Mouse (Mus musculus) MEL (cell line): ENCODE data around the gene Paqr4. TPM values are rescaled to one million over a fixed set of nuclear protein-coding genes. Genes with fewer than 3 reads are reported as not detected.

Experiments used
- DNase-seq: peaks from one replicate; pipeline ENCODE4 v3.0.0; 2011; ENCODE audit warnings: low read depth, low spot score
- H3K27ac ChIP-seq: 2 replicates; pipeline ENCODE4 v1.5.1; 2012; ENCODE audit warnings: low read depth, mild to moderate bottlenecking, control low read depth, low read length, moderate library complexity; ENCODE audit not compliant: control insufficient read depth
- H3K27me3 ChIP-seq, 2 experiments: fragments of 150-350 bp in 1 of 2; sonication (generic) in 1 of 2; 2 replicates each; pipeline ENCODE4 v1.6.1; 2012; ENCODE audit warnings: low read length in 2 of 2, mild to moderate bottlenecking in 2 of 2, improper control_type of control experiment in 1 of 2, moderate library complexity in 1 of 2; ENCODE audit not compliant: insufficient read depth in 2 of 2, control insufficient read depth in 1 of 2
- H3K36me3 ChIP-seq, 2 experiments: 2 replicates each; pipeline ENCODE4 v1.6.1; 2012 to 2014; ENCODE audit warnings: low read length in 2 of 2, improper control_type of control experiment in 1 of 2, inconsistent platforms in 1 of 2, mild to moderate bottlenecking in 1 of 2; ENCODE audit not compliant: insufficient read depth in 2 of 2, control insufficient read depth in 1 of 2
- H3K4me1 ChIP-seq, 2 experiments: fragments of 150-350 bp in 1 of 2; sonication (generic) in 1 of 2; 2 replicates each; pipeline ENCODE4 v1.6.1; 2012; ENCODE audit warnings: low read length in 2 of 2, improper control_type of control experiment in 1 of 2, mild to moderate bottlenecking in 1 of 2; ENCODE audit not compliant: insufficient read depth in 2 of 2, control insufficient read depth in 1 of 2
- H3K4me3 ChIP-seq, 2 experiments: fragments of 150-350 bp in 1 of 2; sonication (generic) in 1 of 2; 2 replicates each; pipeline ENCODE4 v1.5.1; 2012; ENCODE audit warnings: low read depth in 2 of 2, low read length in 2 of 2, mild to moderate bottlenecking in 2 of 2, moderate library complexity in 2 of 2, control low read depth in 1 of 2, improper control_type of control experiment in 1 of 2; ENCODE audit not compliant: control insufficient read depth in 1 of 2, insufficient read depth in 1 of 2
- H3K79me2 ChIP-seq: 2 replicates; pipeline ENCODE4 v1.6.1; 2012; ENCODE audit warnings: mild to moderate bottlenecking, low read length, moderate library complexity; ENCODE audit not compliant: control insufficient read depth, poor library complexity, insufficient read depth
- H3K9ac ChIP-seq: 2 replicates; pipeline ENCODE4 v1.6.1; 2012; ENCODE audit warnings: low read depth, mild to moderate bottlenecking, control low read depth, low read length, moderate library complexity; ENCODE audit not compliant: control insufficient read depth, poor library complexity, severe bottlenecking
- H3K9me3 ChIP-seq: fragments of 150-350 bp; sonication (generic); replicated peaks from 2 replicates; pipeline ENCODE4 v1.6.1; 2012; ENCODE audit warnings: mild to moderate bottlenecking, low read length, improper control_type of control experiment, moderate library complexity; ENCODE audit not compliant: insufficient read depth
- CHD1 ChIP-seq: IDR thresholded peaks from 2 replicates; pipeline ENCODE4 v1.6.1; 2012; ENCODE audit warnings: low read depth, mild to moderate bottlenecking, inconsistent platforms, low read length, improper control_type of control experiment
- CTCF ChIP-seq, 3 experiments: IDR thresholded peaks in 2 of 3; conservative IDR thresholded peaks in 1 of 3; 2 replicates each; pipeline ENCODE4 v1.5.1; 2011 to 2012; ENCODE audit warnings: low read length in 3 of 3, low read depth in 2 of 3, mild to moderate bottlenecking in 2 of 3, improper control_type of control experiment in 1 of 3, inconsistent platforms in 1 of 3, mixed read lengths in 1 of 3, moderate library complexity in 1 of 3; ENCODE audit not compliant: control insufficient read depth in 1 of 3, insufficient read depth in 1 of 3, poor library complexity in 1 of 3, severe bottlenecking in 1 of 3
- E2F4 ChIP-seq: IDR thresholded peaks from 2 replicates; pipeline ENCODE4 v1.6.1; 2011; ENCODE audit warnings: low read depth, low read length, improper control_type of control experiment, borderline replicate concordance
- ELF1 ChIP-seq: IDR thresholded peaks from 2 replicates; pipeline ENCODE4 v1.6.1; 2014; ENCODE audit warnings: low read depth, mild to moderate bottlenecking, inconsistent platforms, low read length, improper control_type of control experiment, moderate library complexity
- GATA1 ChIP-seq: IDR thresholded peaks from 2 replicates; pipeline ENCODE4 v1.6.1; 2011; ENCODE audit warnings: low read depth, low read length, improper control_type of control experiment
- KAT2A ChIP-seq: conservative IDR thresholded peaks from 2 replicates; pipeline ENCODE4 v1.6.1; 2012; ENCODE audit warnings: low read depth, low read length, improper control_type of control experiment, inconsistent platforms
- MAFK ChIP-seq: IDR thresholded peaks from 2 replicates; pipeline ENCODE4 v1.6.1; 2011; ENCODE audit warnings: low read depth, mild to moderate bottlenecking, low read length, improper control_type of control experiment, borderline replicate concordance
- MEF2A ChIP-seq: IDR thresholded peaks from 2 replicates; pipeline ENCODE4 v1.6.1; 2014; ENCODE audit warnings: low read depth, mild to moderate bottlenecking, inconsistent platforms, low read length, improper control_type of control experiment; ENCODE audit not compliant: poor library complexity, insufficient replicate concordance, severe bottlenecking; ENCODE audit errors: extremely low read depth
- MYB ChIP-seq: IDR thresholded peaks from 2 replicates; pipeline ENCODE4 v1.6.1; 2011; ENCODE audit warnings: mild to moderate bottlenecking, low read depth, low read length, improper control_type of control experiment
- MYC ChIP-seq: IDR thresholded peaks from 2 replicates; pipeline ENCODE4 v1.6.1; 2011; ENCODE audit warnings: low read depth, mild to moderate bottlenecking, low read length, improper control_type of control experiment, moderate library complexity
- POLR2A ChIP-seq, 2 experiments: IDR thresholded peaks; 2 replicates each; pipeline ENCODE4 v1.6.1; 2011 to 2012; ENCODE audit warnings: low read length in 2 of 2, mild to moderate bottlenecking in 2 of 2, control low read depth in 1 of 2, improper control_type of control experiment in 1 of 2, low read depth in 1 of 2, moderate library complexity in 1 of 2; ENCODE audit not compliant: control insufficient read depth in 1 of 2, insufficient read depth in 1 of 2, poor library complexity in 1 of 2
- RAD21 ChIP-seq: IDR thresholded peaks from 2 replicates; pipeline ENCODE4 v1.6.1; 2011; ENCODE audit warnings: mild to moderate bottlenecking, low read depth, low read length, improper control_type of control experiment
- RCOR1 ChIP-seq: IDR thresholded peaks from 2 replicates; pipeline ENCODE4 v1.6.1; 2012; ENCODE audit warnings: low read depth, mild to moderate bottlenecking, inconsistent platforms, low read length, improper control_type of control experiment
- SIN3A ChIP-seq: IDR thresholded peaks from 2 replicates; pipeline ENCODE4 v1.6.1; 2012; ENCODE audit warnings: low read length, improper control_type of control experiment, inconsistent platforms
- SMC3 ChIP-seq: IDR thresholded peaks from 2 replicates; pipeline ENCODE4 v1.6.1; 2011; ENCODE audit warnings: low read depth, low read length, improper control_type of control experiment
- TCF12 ChIP-seq: IDR thresholded peaks from 2 replicates; pipeline ENCODE4 v1.6.1; 2014; ENCODE audit warnings: low read depth, mild to moderate bottlenecking, inconsistent platforms, low read length, improper control_type of control experiment, moderate library complexity
- UBTF ChIP-seq: IDR thresholded peaks from 2 replicates; pipeline ENCODE4 v1.6.1; 2012; ENCODE audit warnings: low read depth, mild to moderate bottlenecking, inconsistent platforms, low read length, improper control_type of control experiment, moderate library complexity, borderline replicate concordance; ENCODE audit not compliant: insufficient read depth
- USF1 ChIP-seq: IDR thresholded peaks from 2 replicates; pipeline ENCODE4 v1.6.1; 2014; ENCODE audit warnings: low read depth, mild to moderate bottlenecking, inconsistent platforms, low read length, improper control_type of control experiment, moderate library complexity
- ZMIZ1 ChIP-seq: IDR thresholded peaks from 2 replicates; pipeline ENCODE4 v1.6.1; 2012; ENCODE audit warnings: low read depth, mild to moderate bottlenecking, inconsistent platforms, low read length, improper control_type of control experiment, moderate library complexity
- polyA plus RNA-seq, 2 experiments: library from polyadenylated mRNA; stranded (reverse) in 1 of 2; unstranded in 1 of 2; fragments of >175 nt in 1 of 2; fragments of >200 nt in 1 of 2; gene quantifications; 2 replicates each; pipeline versions ENCODE4 v1.2.1 to v1.2.4; 2012; ENCODE audit warnings: low replicate concordance in 2 of 2, low read depth in 1 of 2; ENCODE audit not compliant: insufficient read length in 2 of 2, insufficient read depth in 1 of 2, missing spikeins in 1 of 2
- total RNA-seq: library from RNA; depleted of rRNA; stranded (reverse); fragments of 300-350 nt; gene quantifications from 2 replicates; pipeline ENCODE4 v1.2.3, GENCODE M21; 2012; rRNA removed

Paqr4 gene
- total and polyA plus RNA-seq, 3 experiments: 6.5 to 10.7 TPM; not detected in 1

GRCm38 (mm10) chr17:23694491-23694890 is 46.2 kb downstream of the Paqr4 start:
- Histone ChIP-seq H3K9me3 (no peaks in the 10 kb centered on the region), H3K36me3 (peaks cover 0 to 2% of the 10 kb centered on the region in 2 experiments; a peak in 2 of 4 replicates), H3K27ac (no peak overlapping the region), H3K4me3 (no peak overlapping the region), H3K4me1 (peaks cover 5 to 7% of the 10 kb centered on the region in 2 experiments; a peak in 3 of 4 replicates), H3K79me2 (no peaks in the 10 kb centered on the region; the same call in 1 of the 2 replicates), H3K27me3 (no peaks in the 10 kb centered on the region), H3K9ac (no peak overlapping the region)
- no peak for DNase-seq
- TF ChIP-seq TCF12 (no peak), RAD21 (no peak), POLR2A (IDR thresholded peaks at IDR 0.05; ENCODE audit: control insufficient read depth in 1 of 2, insufficient read depth in 1 of 2, low read depth in 1 of 2, low read length in 2 of 2, poor library complexity in 1 of 2) (no peak), MEF2A (no peak), CTCF (IDR thresholded peaks at IDR 0.05 in 2 of 3, conservative IDR thresholded peaks at IDR 0.05 in 1 of 3; ENCODE audit: control insufficient read depth in 1 of 3, insufficient read depth in 1 of 3, low read depth in 2 of 3, low read length in 3 of 3, poor library complexity in 1 of 3, severe bottlenecking in 1 of 3) (no peak), MYB (no peak), E2F4 (no peak), SIN3A (no peak), ELF1 (no peak), ZMIZ1 (no peak), RCOR1 (no peak), SMC3 (no peak), UBTF (no peak), MAFK (no peak), USF1 (no peak), CHD1 (no peak), GATA1 (no peak), MYC (no peak), KAT2A (no peak)

Other genes starting within 250 kb of the Paqr4 start
- 3.4 and 3.8 TPM in 2 replicates for gene Zfp213, start 176.6 kb downstream of the Paqr4 start, total RNA-seq
- gene Zfp213, start 176.6 kb downstream of the Paqr4 start, polyA plus RNA-seq: 1 to 10 TPM in 1 of 2 experiments, not detected in 1; 3.0 TPM
- gene Zfp13, start 141.4 kb downstream of the Paqr4 start, total RNA-seq: 0.08 and 0.16 TPM in 2 replicates
- under 1 TPM in 1 of 2 experiments, not detected in 1; 0.38 TPM for gene Zfp13, start 141.4 kb downstream of the Paqr4 start, polyA plus RNA-seq
- not detected in 2 replicates for gene Zscan10, start 140.0 kb downstream of the Paqr4 start, total RNA-seq
- under 1 TPM in 1 of 2 experiments, not detected in 1; 0.08 TPM for gene Zscan10, start 140.0 kb downstream of the Paqr4 start, polyA plus RNA-seq
- 0.03 TPM in 1 of 2 replicates, not detected in the other for gene Mmp25, start 95.6 kb downstream of the Paqr4 start, total RNA-seq
- under 1 TPM in 1 of 2 experiments, not detected in 1; 0.01 TPM for gene Mmp25, start 95.6 kb downstream of the Paqr4 start, polyA plus RNA-seq
- gene Bicdl2, start 80.4 kb downstream of the Paqr4 start, total RNA-seq: 0.08 TPM in 1 of 2 replicates, not detected in the other
- under 1 TPM in 1 of 2 experiments, not detected in 1; 0.17 TPM for gene Bicdl2, start 80.4 kb downstream of the Paqr4 start, polyA plus RNA-seq
- gene Hcfc1r1, start 67.3 kb downstream of the Paqr4 start, total RNA-seq: 11.0 and 15.6 TPM in 2 replicates
- gene Hcfc1r1, start 67.3 kb downstream of the Paqr4 start, polyA plus RNA-seq: 10 to 100 TPM in 1 of 2 experiments, not detected in 1; 81.6 TPM
- 26.4 and 36.9 TPM in 2 replicates for gene Thoc6, start 67.0 kb downstream of the Paqr4 start, total RNA-seq
- 10 to 100 TPM in 1 of 2 experiments, not detected in 1; 62.9 TPM for gene Thoc6, start 67.0 kb downstream of the Paqr4 start, polyA plus RNA-seq
- 15.4 and 18.8 TPM in 2 replicates for gene Tnfrsf12a, start 63.4 kb downstream of the Paqr4 start, total RNA-seq
- 10 to 100 TPM in 1 of 2 experiments, not detected in 1; 14.7 TPM for gene Tnfrsf12a, start 63.4 kb downstream of the Paqr4 start, polyA plus RNA-seq
- not detected in 2 replicates for gene Cldn6, start 61.6 kb downstream of the Paqr4 start, total RNA-seq
- not detected for gene Cldn6, start 61.6 kb downstream of the Paqr4 start, polyA plus RNA-seq
- 0.19 and 0.26 TPM in 2 replicates for gene Cldn9, start 56.8 kb downstream of the Paqr4 start, total RNA-seq
- gene Cldn9, start 56.8 kb downstream of the Paqr4 start, polyA plus RNA-seq: under 1 TPM in 1 of 2 experiments, not detected in 1; 0.18 TPM
- not detected in 2 replicates for gene 1520401A03Rik, start 18.1 kb downstream of the Paqr4 start, total RNA-seq
- not detected for gene 1520401A03Rik, start 18.1 kb downstream of the Paqr4 start, polyA plus RNA-seq
- gene Pkmyt1, start 14.5 kb downstream of the Paqr4 start, total RNA-seq: 15.8 and 16.6 TPM in 2 replicates
- 10 to 100 TPM in 1 of 2 experiments, not detected in 1; 49.8 TPM for gene Pkmyt1, start 14.5 kb downstream of the Paqr4 start, polyA plus RNA-seq
- gene Kremen2, start 5.0 kb upstream of the Paqr4 start, total RNA-seq: 0.10 TPM in 1 of 2 replicates, not detected in the other
- gene Kremen2, start 5.0 kb upstream of the Paqr4 start, polyA plus RNA-seq: under 1 TPM in 1 of 2 experiments, not detected in 1; 0.11 TPM
- gene Flywch1, start 30.7 kb upstream of the Paqr4 start, total RNA-seq: 14.8 and 15.3 TPM in 2 replicates
- 10 to 100 TPM in 1 of 2 experiments, not detected in 1; 29.7 TPM for gene Flywch1, start 30.7 kb upstream of the Paqr4 start, polyA plus RNA-seq
- gene Flywch2, start 45.2 kb upstream of the Paqr4 start, total RNA-seq: 0.62 and 0.69 TPM in 2 replicates
- 1 to 10 TPM in 1 of 2 experiments, not detected in 1; 6.2 TPM for gene Flywch2, start 45.2 kb upstream of the Paqr4 start, polyA plus RNA-seq
- gene Srrm2, start 49.7 kb upstream of the Paqr4 start, total RNA-seq: 56.2 and 68.9 TPM in 2 replicates
- 100 to 1,000 TPM; 505 to 988 TPM for gene Srrm2, start 49.7 kb upstream of the Paqr4 start, polyA plus RNA-seq
- gene Elob, start 88.3 kb upstream of the Paqr4 start, total RNA-seq: 453 and 486 TPM in 2 replicates
- gene Elob, start 88.3 kb upstream of the Paqr4 start, polyA plus RNA-seq: 100 to 1,000 TPM in 1 of 2 experiments, not detected in 1; 609 TPM
- 0.08 and 0.42 TPM in 2 replicates for gene Prss33, start 95.2 kb upstream of the Paqr4 start, total RNA-seq
- gene Prss33, start 95.2 kb upstream of the Paqr4 start, polyA plus RNA-seq: 1 to 10 TPM in 1 of 2 experiments, not detected in 1; 1.0 TPM
- not detected in 2 replicates for gene Prss32, start 103.0 kb upstream of the Paqr4 start, total RNA-seq
- gene Prss32, start 103.0 kb upstream of the Paqr4 start, polyA plus RNA-seq: under 1 TPM in 1 of 2 experiments, not detected in 1; 0.71 TPM
- gene Prss41, start 103.3 kb upstream of the Paqr4 start, total RNA-seq: 2.6 and 3.4 TPM in 2 replicates
- 10 to 100 TPM in 1 of 2 experiments, not detected in 1; 12.8 TPM for gene Prss41, start 103.3 kb upstream of the Paqr4 start, polyA plus RNA-seq
- not detected in 2 replicates for gene Prss21, start 127.2 kb upstream of the Paqr4 start, total RNA-seq
- not detected for gene Prss21, start 127.2 kb upstream of the Paqr4 start, polyA plus RNA-seq
- not detected in 2 replicates for gene Dcpp1, start 140.0 kb upstream of the Paqr4 start, total RNA-seq
- gene Dcpp1, start 140.0 kb upstream of the Paqr4 start, polyA plus RNA-seq: not detected
- not detected in 2 replicates for gene Dcpp2, start 140.0 kb upstream of the Paqr4 start, total RNA-seq
- not detected for gene Dcpp2, start 140.0 kb upstream of the Paqr4 start, polyA plus RNA-seq
- not detected in 2 replicates for gene Dcpp3, start 176.6 kb upstream of the Paqr4 start, total RNA-seq
- gene Dcpp3, start 176.6 kb upstream of the Paqr4 start, polyA plus RNA-seq: not detected
- gene Sbp, start 200.8 kb upstream of the Paqr4 start, total RNA-seq: not detected in 2 replicates
- not detected for gene Sbp, start 200.8 kb upstream of the Paqr4 start, polyA plus RNA-seq
- gene Sbpl, start 214.4 kb upstream of the Paqr4 start, total RNA-seq: not detected in 2 replicates
- gene Sbpl, start 214.4 kb upstream of the Paqr4 start, polyA plus RNA-seq: not detected
- not detected in 2 replicates for gene Prss30, start 239.7 kb upstream of the Paqr4 start, total RNA-seq
- gene Prss30, start 239.7 kb upstream of the Paqr4 start, polyA plus RNA-seq: not detected